Mouse (Mus musculus) Muller cell, postnatal 12 days (primary cell): Measurements from ENCODE around the gene Maats1.

Experiments
- DNase-seq: peaks from one replicate; pipeline ENCODE4 v3.0.0-alpha.2; 2015; ENCODE audit errors: inconsistent ontology term

The Maats1 gene

GRCm38 (mm10) chr16:38370633-38371374 lies 28.9 kb upstream of the Maats1 start:
- no peak for DNase-seq

GRCm38 (mm10) chr16:38369992-38370484 lies 28.1 kb upstream of the Maats1 start:
- DNase-seq = no peak

- no peak for DNase-seq
These were observed 27.5 kb upstream of the Maats1 start for GRCm38 (mm10) chr16:38369431-38369830.

- no peak for DNase-seq
These were observed 27.1 kb upstream of the Maats1 start for GRCm38 (mm10) chr16:38369000-38369399.

- DNase-seq = peak; percentile 83
These were observed 26.4 kb upstream of the Maats1 start for GRCm38 (mm10) chr16:38368336-38368735.

- no peak for DNase-seq
These were observed 24.3 kb upstream of the Maats1 start for GRCm38 (mm10) chr16:38366231-38366630.

- no peak for DNase-seq
These were observed 23.4 kb upstream of the Maats1 start for GRCm38 (mm10) chr16:38365390-38365789.

GRCm38 (mm10) chr16:38363657-38364056 lies 21.7 kb upstream of the Maats1 start:
- no peak for DNase-seq

- no peak for DNase-seq
These were observed 21.3 kb upstream of the Maats1 start for GRCm38 (mm10) chr16:38363256-38363595.

GRCm38 (mm10) chr16:38362493-38363255 lies 20.7 kb upstream of the Maats1 start:
- no peak for DNase-seq

- DNase-seq = no peak
These were observed 20.0 kb upstream of the Maats1 start, which contains the start of gene Popdc2 for GRCm38 (mm10) chr16:38361933-38362332. Gene Popdc2 (plus strand): TSS chr16:38362209.

GRCm38 (mm10) chr16:38360317-38360716 lies 18.4 kb upstream of the Maats1 start:
- DNase-seq = peak; percentile 19

- DNase-seq = no peak
These were observed 17.9 kb upstream of the Maats1 start for GRCm38 (mm10) chr16:38359857-38360256.

- no peak for DNase-seq
These were observed 17.3 kb upstream of the Maats1 start for GRCm38 (mm10) chr16:38359241-38359640.

GRCm38 (mm10) chr16:38358256-38358812 lies 16.4 kb upstream of the Maats1 start:
- DNase-seq = no peak

GRCm38 (mm10) chr16:38354185-38354913 lies 12.4 kb upstream of the Maats1 start:
- DNase-seq = no peak

- no peak for DNase-seq
These were observed 11.7 kb upstream of the Maats1 start for GRCm38 (mm10) chr16:38353642-38354041.

- no peak for DNase-seq
These were observed 10.9 kb upstream of the Maats1 start for GRCm38 (mm10) chr16:38352851-38353250.

GRCm38 (mm10) chr16:38352031-38352430 lies 10.1 kb upstream of the Maats1 start:
- peak; percentile 17 for DNase-seq

- no peak for DNase-seq
These were observed 9.0 kb upstream of the Maats1 start for GRCm38 (mm10) chr16:38350939-38351338.

GRCm38 (mm10) chr16:38350361-38350855 lies 8.5 kb upstream of the Maats1 start:
- no peak for DNase-seq

GRCm38 (mm10) chr16:38349881-38350280 lies 7.9 kb upstream of the Maats1 start:
- no peak for DNase-seq
